Mouse (Mus musculus) hindbrain, postnatal 0 days (tissue): ENCODE data around the gene Cit. TPM values are rescaled to one million over a fixed set of nuclear protein-coding genes. Genes with fewer than 3 reads are reported as not detected.
"Not testable (repeated sequence)": the region's sequence is repeated elsewhere in the genome, so short reads cannot be mapped to it uniquely, and the experiment has no call there.

Experiments used
- ATAC-seq: fragments of 200-750 bp; cut with Nextera tagmentation; 2 replicates; pipeline ENCODE4 v1.8.0; 2017; ENCODE audit warnings: mild to moderate bottlenecking, moderate TSS enrichment, moderate library complexity
- DNase-seq: peaks from one replicate; pipeline ENCODE4 v3.0.0-alpha.2; 2015; ENCODE audit warnings: low spot score
- H3K27ac ChIP-seq: fragments of 300-500 bp; sonication (generic); 2 replicates; pipeline ENCODE4 v1.5.1; 2014; ENCODE audit warnings: mild to moderate bottlenecking
- H3K27me3 ChIP-seq: fragments of 300-500 bp; sonication (generic); 2 replicates; pipeline ENCODE4 v1.6.1; 2014; ENCODE audit warnings: low read length, mixed read lengths; ENCODE audit not compliant: insufficient read depth
- H3K36me3 ChIP-seq: fragments of 300-500 bp; sonication (generic); 2 replicates; pipeline ENCODE4 v1.6.1; 2014; ENCODE audit warnings: low read length, mixed read lengths; ENCODE audit not compliant: insufficient read depth
- H3K4me1 ChIP-seq: fragments of 300-500 bp; sonication (generic); 2 replicates; pipeline ENCODE4 v1.6.1; 2014; ENCODE audit warnings: antibody characterized with exemption, low read length, mixed read lengths; ENCODE audit not compliant: insufficient read depth
- H3K4me2 ChIP-seq: fragments of 300-500 bp; sonication (generic); 2 replicates; pipeline ENCODE4 v1.6.1; 2014; ENCODE audit warnings: low read depth, mild to moderate bottlenecking, low read length, moderate library complexity, mixed read lengths
- H3K4me3 ChIP-seq: fragments of 300-500 bp; sonication (generic); 2 replicates; pipeline ENCODE4 v1.5.1; 2014; ENCODE audit warnings: low read length
- H3K9ac ChIP-seq: fragments of 300-500 bp; sonication (generic); replicated peaks from 2 replicates; pipeline ENCODE4 v1.6.1; 2014; ENCODE audit warnings: mild to moderate bottlenecking, low read length, moderate library complexity, mixed read lengths
- H3K9me3 ChIP-seq: fragments of 300-500 bp; sonication (generic); 2 replicates; pipeline ENCODE4 v1.6.1; 2016; ENCODE audit warnings: low read length, mixed read lengths
- CTCF ChIP-seq: IDR thresholded peaks from 2 replicates; pipeline ENCODE4 v1.5.1; 2016; ENCODE audit warnings: antibody characterized with exemption, control low read depth, low read depth
- WGBS: fragments of 180-500 bp; shearing (Covaris S2); extraction: QIAGEN DNeasy Blood & Tissue Kit; methylation state at CpG from one replicate; pipeline ENCODE4 v1.1.7; 2014; 5-methylcytosine and 5-hydroxymethylcytosine counted together
- polyA plus RNA-seq: library from polyadenylated mRNA; unstranded; fragments of >200 nt; fragmentation: Nextera tagmentation; extraction: Ambion mirVana; gene quantifications from 2 replicates; pipeline ENCODE4 v1.2.1, GENCODE M21; 2015
- total RNA-seq: library from RNA; depleted of rRNA; stranded (reverse); fragments of >200 nt; gene quantifications from 2 replicates; pipeline ENCODE4 v1.2.3, GENCODE M21; 2014

Gene Cit
- total and polyA plus RNA-seq, 2 experiments from 2014 or later: 30.2 to 36.7 TPM

- DNase-seq: no peak
- 84% methylated on average over 9 of the region's 9 CpGs for WGBS
- Histone ChIP-seq H3K9ac (no peak overlapping the region), H3K4me3 (no peak overlapping the region), H3K27ac (no peak overlapping the region), H3K36me3 (no peaks in the 10 kb centered on the region), H3K4me2 (no peak overlapping the region), H3K4me1 (no peaks in the 10 kb centered on the region), H3K9me3 (no peaks in the 10 kb centered on the region), H3K27me3 (no peaks in the 10 kb centered on the region)
- no peak for ATAC-seq
- TF ChIP-seq CTCF: no peak
These were observed 25.1 kb upstream of the Cit start for GRCm38 (mm10) chr5:115819966-115820365.

- TF ChIP-seq CTCF: no peak
- Histone ChIP-seq H3K27ac (no peak overlapping the region), H3K4me1 (no peaks in the 10 kb centered on the region), H3K36me3 (no peaks in the 10 kb centered on the region), H3K9me3 (no peaks in the 10 kb centered on the region), H3K27me3 (no peaks in the 10 kb centered on the region), H3K4me3 (no peak overlapping the region), H3K9ac (no peak overlapping the region), H3K4me2 (no peak overlapping the region)
- ATAC-seq (no peak), DNase-seq (no peak)
- 91% methylated on average over 12 of the region's 12 CpGs for WGBS
These were observed 23.9 kb upstream of the Cit start for GRCm38 (mm10) chr5:115821200-115821599.

GRCm38 (mm10) chr5:115821910-115822309 lies 23.2 kb upstream of the Cit start:
- Histone ChIP-seq H3K9me3 (no peaks in the 10 kb centered on the region), H3K9ac (no peak overlapping the region), H3K4me2 (no peak overlapping the region), H3K27me3 (no peaks in the 10 kb centered on the region), H3K4me3 (no peak overlapping the region), H3K4me1 (no peaks in the 10 kb centered on the region), H3K27ac (no peak overlapping the region), H3K36me3 (no peaks in the 10 kb centered on the region)
- ATAC-seq: no peak
- TF ChIP-seq CTCF: no peak
- no peak for DNase-seq
- 88% methylated on average over 7 of the region's 7 CpGs for WGBS

- WGBS: 98% methylated on average over 2 of the region's 2 CpGs
- H3K27ac ChIP-seq: no peak overlapping the region
- no peak overlapping the region for H3K4me3 ChIP-seq
- no peaks in the 10 kb centered on the region for H3K27me3 ChIP-seq
- H3K4me2 ChIP-seq: no peak overlapping the region
- no peak overlapping the region for H3K9ac ChIP-seq
- no peaks in the 10 kb centered on the region for H3K36me3 ChIP-seq
- no peak for TF ChIP-seq CTCF
- ATAC-seq (no peak), DNase-seq (no peak)
- no peaks in the 10 kb centered on the region for H3K9me3 ChIP-seq
- H3K4me1 ChIP-seq: no peaks in the 10 kb centered on the region
These were observed 12.3 kb upstream of the Cit start for GRCm38 (mm10) chr5:115832754-115833153.

- not testable (repeated sequence) for H3K4me2 ChIP-seq, H3K36me3 ChIP-seq, H3K4me3 ChIP-seq, H3K27me3 ChIP-seq, DNase-seq, H3K9me3 ChIP-seq, H3K27ac ChIP-seq, H3K4me1 ChIP-seq, H3K9ac ChIP-seq, ATAC-seq
These were observed 11.3 kb upstream of the Cit start for GRCm38 (mm10) chr5:115833806-115834205.

GRCm38 (mm10) chr5:115835291-115835690 lies 9.8 kb upstream of the Cit start:
- ATAC-seq: no peak
- H3K36me3 ChIP-seq: no peaks in the 10 kb centered on the region
- no peak for DNase-seq
- no peaks in the 10 kb centered on the region for H3K27me3 ChIP-seq
- H3K27ac ChIP-seq: no peak overlapping the region
- H3K9ac ChIP-seq: no peak overlapping the region
- no peak overlapping the region for H3K4me3 ChIP-seq
- no peaks in the 10 kb centered on the region for H3K9me3 ChIP-seq
- H3K4me2 ChIP-seq: no peak overlapping the region
- 66% methylated on average over 7 of the region's 7 CpGs for WGBS
- TF ChIP-seq CTCF: peak; percentile 46
- no peaks in the 10 kb centered on the region for H3K4me1 ChIP-seq

- no peak for TF ChIP-seq CTCF
- 68% methylated on average over 6 of the region's 6 CpGs for WGBS
- Histone ChIP-seq H3K4me2 (no peak overlapping the region), H3K36me3 (no peaks in the 10 kb centered on the region), H3K9ac (no peak overlapping the region), H3K9me3 (no peaks in the 10 kb centered on the region), H3K27me3 (no peaks in the 10 kb centered on the region), H3K27ac (no peak overlapping the region), H3K4me1 (no peaks in the 10 kb centered on the region), H3K4me3 (no peak overlapping the region)
- DNase-seq (no peak), ATAC-seq (no peak)
These were observed 7.0 kb upstream of the Cit start for GRCm38 (mm10) chr5:115838059-115838458.
